Mouse (Mus musculus) gonadal fat pad, adult 2 months (tissue): Measurements from ENCODE around the gene Rapgef2. TPM values are rescaled to one million over a fixed set of nuclear protein-coding genes. Genes with fewer than 3 reads are reported as not detected.
"Not testable (repeated sequence)": the region's sequence is repeated elsewhere in the genome, so short reads cannot be mapped to it uniquely, and the experiment has no call there.

ENCODE experiments used
- DNase-seq: peaks from one replicate; pipeline ENCODE4 v3.0.0-alpha.2; 2012; ENCODE audit warnings: low read depth
- polyA plus RNA-seq: library from polyadenylated mRNA; depleted of rRNA; stranded (reverse); fragments of >200 nt; gene quantifications from 2 replicates; pipeline ENCODE4 v1.2.3, GENCODE M21; 2012

The Rapgef2 gene
- polyA plus RNA-seq, 1 experiment = 9.5 TPM

DNA sequence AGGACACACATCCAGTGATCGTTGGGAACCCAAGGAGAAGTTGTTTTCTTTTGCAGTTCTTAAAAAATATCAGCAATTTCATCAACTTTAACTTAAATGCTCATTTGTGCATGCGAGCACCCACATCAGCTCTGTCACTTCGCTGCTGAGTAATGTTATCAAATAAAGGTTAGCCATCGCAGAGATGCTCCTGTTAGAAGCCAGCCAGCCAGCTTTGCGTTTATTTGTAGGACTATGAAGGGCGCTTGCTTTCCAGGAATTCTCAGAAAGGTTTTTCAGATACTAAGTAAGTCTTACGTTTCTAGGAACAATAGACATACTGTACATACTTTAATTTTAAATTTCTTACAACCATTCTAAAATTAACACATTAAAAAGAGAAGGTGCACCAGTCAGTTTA lies 185.5 kb downstream of the Rapgef2 start:
- DNase-seq = no peak

DNA sequence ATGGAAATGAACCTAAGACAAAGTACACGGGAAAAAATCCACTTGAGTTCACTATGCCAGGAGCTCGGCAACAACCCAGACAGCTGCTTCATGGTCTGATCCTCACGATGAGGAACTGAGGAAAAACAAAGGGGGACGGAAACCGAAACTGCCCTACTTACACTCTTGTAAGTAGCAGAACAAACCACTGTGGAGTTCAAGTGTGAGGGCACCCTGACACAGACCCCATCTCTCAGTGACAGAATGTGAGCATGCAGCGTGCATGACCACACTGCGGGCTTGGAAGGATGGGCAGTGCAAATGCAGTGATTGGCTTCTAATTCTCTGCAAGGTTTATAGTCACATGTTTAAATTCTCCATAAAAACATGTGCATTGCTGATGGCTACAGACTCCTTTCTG lies 197.2 kb downstream of the Rapgef2 start:
- no peak for DNase-seq

DNA sequence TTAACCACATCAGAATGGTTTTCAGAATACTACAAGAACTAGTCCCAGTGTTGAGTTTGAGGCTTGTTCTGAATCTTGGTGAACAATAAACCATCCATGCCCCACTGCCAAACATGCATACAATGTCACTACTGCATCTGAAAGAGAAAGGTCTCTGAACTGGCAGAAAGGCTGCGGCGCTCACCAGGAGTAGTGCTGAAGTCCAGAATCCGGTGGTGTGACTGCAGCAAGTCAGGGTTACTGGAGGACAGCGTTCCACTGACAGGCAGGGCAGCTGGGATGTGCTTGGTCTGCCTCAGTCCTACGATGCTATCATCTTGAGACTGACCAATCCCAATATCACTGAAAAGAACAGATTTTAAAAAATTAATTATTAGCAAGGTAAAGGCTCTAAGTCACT lies 197.9 kb downstream of the Rapgef2 start:
- DNase-seq = no peak

DNA sequence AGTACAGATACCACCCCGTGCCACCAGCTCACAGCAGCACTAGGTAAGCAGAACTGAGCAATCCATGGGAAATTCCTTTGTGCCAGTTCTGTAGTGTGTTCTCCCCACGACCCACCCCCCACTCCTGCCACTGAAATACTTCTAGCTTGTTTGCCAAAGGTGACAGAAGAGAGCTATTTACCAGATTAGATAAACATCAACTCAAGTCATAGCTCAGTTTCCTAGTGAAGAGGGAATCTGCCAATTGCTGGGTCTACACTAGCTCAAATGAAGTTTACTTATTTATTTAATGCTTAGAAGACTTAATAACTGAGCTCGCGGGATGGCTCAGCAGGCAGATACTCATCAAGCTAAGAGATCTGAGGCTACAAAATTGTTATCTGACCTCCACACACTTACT lies 200.0 kb downstream of the Rapgef2 start:
- DNase-seq = no peak

GRCm38 (mm10) chr3:79083881-79084280 lies 202.4 kb downstream of the Rapgef2 start:
- no peak for DNase-seq

DNA sequence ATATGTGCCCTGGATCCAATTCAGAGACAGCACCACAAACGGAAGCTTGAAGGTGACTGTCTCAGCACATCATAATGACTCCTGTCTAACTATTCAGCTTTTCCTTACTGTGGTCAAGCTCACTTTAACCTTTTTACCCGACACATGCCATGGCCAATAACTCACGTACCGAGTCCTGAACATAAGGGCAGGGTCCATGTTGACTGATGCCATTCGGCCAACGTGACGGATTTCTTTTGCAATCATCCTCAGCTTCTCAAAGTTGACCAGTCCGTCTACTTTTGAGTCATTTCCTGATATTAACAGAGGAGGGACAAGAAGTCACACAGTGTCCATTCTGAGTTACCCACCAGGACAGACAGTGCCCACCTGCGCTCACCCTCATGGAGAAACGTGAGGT lies 203.3 kb downstream of the Rapgef2 start:
- DNase-seq = no peak

- DNase-seq = no peak
Observed at GRCm38 (mm10) chr3:79079076-79079475, 207.2 kb downstream of the Rapgef2 start.

DNA sequence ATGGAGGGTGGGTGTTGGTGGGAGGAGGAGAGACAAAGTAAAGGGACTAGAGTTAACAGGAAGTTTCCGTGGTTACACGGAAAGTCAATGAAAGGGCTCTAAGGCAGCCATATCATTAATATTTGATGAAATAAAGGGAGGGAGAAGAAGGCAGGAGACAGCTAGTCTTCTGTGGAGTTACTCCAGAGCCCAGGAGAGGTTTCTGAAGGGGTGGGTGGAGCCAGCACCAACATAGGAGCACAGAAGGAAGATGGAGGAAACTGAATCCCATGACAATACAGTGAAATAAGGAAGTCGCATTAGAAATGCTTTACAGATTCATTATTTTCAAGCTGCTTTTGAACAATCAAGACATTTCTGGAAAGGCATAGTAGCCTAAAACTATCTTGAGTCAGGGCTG lies 211.3 kb downstream of the Rapgef2 start:
- DNase-seq = no peak

DNA sequence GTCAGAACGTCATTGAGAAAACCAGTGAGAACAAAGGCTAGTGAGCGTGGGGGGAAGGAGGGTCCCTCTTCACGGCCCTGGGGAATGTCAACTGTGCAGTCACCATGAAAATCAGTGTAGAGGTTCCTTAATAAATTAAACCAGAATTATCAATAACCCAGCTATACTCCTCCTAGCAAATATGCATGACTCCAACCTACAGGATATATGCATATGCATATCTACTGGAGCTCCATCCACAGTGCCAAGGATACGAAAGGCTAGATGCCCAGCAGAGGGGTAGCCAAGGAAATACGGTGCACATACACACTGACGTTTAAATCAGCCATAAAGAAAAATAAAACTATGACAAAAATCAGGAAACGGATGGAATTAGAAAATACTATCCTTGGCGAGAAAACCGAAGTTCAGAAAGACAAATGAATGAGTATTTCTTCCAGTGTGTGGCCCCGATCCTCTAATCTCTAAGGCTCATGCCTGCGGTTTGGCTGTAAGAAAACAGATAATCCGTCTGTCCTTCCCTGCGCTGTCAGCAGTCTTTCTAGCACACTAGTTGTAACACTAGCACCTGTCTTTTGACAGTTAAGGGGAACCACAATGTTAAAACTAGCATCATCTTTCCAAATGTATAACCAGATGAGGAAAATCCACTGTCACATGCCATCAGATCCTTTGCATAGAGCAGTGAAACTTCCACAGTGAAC lies 212.6 kb downstream of the Rapgef2 start:
- no peak for DNase-seq

DNA sequence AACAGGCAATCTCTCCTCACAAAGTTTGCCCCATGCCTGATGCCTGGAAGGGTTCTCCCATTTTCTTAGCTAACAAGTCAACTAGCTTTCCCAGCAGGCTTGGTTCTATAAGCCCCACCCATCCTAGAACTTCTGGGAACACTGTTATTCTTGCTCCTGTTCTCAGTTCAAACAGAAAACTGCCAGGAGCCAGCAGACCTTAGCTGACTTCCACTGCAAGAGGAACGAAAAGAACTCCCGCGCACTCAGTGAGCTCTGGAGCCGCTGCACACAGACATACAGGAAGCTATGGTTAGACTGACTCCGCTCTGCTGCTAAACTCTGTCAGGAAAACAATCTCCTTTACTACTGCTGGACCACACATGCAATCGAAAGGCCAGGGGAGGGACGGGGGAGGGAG lies 214.8 kb downstream of the Rapgef2 start:
- peak; percentile 2 for DNase-seq

DNA sequence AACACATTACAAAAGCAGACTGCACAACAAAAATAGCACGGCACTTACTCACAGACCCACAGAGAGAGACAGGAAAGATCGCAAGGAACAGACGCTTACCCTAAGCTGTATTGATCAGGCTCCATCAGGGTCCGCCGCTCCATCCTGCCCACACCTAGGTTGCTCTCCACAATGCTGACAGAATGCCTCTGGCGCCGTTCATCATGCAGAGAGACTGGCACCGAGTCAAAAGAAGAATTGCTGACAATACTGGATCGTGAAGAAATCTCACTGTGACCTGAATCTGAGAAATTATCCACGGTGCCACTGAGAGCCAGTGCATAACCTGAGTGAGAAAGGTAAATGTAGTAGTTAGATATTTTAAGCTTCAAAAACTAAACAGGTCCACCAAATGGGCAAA lies 216.4 kb downstream of the Rapgef2 start:
- no peak for DNase-seq

- no peak for DNase-seq
Observed at GRCm38 (mm10) chr3:79068976-79069375, 217.3 kb downstream of the Rapgef2 start.

- DNase-seq = no peak
Observed at GRCm38 (mm10) chr3:79066455-79067055, 219.8 kb downstream of the Rapgef2 start.

- DNase-seq = no peak
Observed at GRCm38 (mm10) chr3:79064096-79064495, 222.2 kb downstream of the Rapgef2 start.

GRCm38 (mm10) chr3:79061426-79061825 lies 224.9 kb downstream of the Rapgef2 start:
- no peak for DNase-seq

- DNase-seq = not testable (repeated sequence)
Observed at GRCm38 (mm10) chr3:79058491-79058890, 227.8 kb downstream of the Rapgef2 start.

GRCm38 (mm10) chr3:79045251-79045650 lies 241.1 kb downstream of the Rapgef2 start:
- no peak for DNase-seq

DNA sequence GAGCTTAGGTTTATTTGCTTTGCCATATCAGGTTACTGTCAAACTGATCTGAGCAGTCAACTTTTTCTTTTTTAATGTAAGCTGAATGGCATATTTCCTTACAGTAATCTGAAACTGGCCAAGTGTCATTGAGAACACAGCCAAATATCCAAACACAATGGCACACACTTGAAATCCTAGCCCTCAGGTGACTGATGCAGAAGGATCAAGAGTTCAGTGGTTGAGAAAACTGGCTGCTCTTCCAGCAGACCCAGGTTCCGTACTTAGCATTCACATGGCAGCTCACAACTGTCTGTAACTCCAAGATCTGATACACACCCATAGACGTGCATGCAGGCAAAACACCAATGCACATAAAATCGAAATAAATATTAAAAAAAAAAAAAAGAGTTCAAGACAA lies 243.3 kb downstream of the Rapgef2 start:
- DNase-seq = no peak

DNA sequence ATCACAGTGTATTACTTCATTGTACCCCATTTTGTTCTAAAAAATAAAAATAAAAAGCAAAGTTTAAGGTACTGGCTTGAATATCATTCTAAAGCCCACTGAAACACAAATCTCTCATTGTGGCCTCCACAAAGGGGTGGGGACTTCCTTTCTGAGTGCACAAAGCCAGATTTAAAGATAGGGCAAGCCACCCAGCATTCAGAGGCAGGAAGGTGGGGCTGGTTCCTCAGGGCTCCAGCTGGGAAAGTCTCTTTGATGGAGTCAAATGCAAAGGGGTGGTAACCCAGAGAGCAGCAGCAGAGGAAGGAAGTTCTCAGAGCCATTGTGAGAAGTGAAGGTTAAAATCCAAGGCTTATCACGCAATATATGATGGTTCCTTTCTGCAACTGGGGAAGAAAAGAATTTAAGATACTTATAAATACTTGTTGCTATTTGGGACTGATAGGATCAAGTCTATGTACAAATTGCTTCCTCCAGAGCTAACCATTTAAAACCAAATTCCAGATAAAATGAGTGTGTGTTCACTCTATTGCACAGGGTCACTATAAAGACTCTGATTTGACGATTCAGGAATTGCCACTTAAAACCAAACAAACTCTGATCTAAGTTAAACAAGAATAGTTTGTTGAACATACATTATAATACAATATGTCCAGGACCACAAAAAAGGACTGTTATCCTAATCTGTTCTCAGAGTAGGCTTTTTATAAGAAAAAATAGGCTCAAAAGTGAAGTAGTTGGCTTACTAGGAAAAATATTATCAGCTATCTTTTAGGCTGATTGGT lies 246.5 kb downstream of the Rapgef2 start:
- no peak for DNase-seq

DNA sequence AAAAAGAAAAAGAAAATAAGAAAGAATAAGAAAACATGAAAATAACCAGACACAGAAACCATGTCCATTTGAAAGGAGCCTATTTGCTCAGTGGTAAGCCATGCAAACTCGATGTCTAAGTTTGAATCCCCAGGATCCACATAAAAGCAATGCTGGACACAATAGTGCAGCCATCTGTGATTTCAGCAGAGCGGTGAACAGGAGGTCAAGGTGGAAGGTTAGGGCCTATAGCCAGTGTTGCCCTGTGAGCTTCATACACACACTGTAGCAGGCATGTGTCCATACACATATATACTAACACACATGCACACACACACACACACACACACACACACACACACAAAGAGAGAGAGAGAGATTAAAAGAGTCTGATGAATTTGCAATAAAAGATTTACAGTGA lies 247.3 kb downstream of the Rapgef2 start:
- DNase-seq = no peak

DNA sequence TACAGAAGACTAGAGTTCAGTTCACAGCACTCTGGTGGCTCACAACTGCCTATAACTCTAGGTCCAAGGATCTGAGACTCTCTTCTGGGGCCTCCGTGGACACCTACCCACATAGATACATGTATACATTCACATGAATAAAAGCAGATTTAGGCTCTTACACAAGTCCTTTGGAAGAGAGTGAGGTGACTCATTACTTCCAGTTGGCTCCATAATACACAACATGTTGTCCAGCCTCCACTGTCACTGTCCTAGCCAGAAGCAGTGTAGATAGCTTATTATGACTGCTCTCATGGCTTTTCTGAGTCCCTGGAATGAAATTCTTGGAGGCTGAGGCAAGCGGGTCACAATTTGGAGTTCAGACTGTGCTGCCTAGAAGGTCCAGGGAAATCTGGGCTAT lies 251.9 kb downstream of the Rapgef2 start:
- no peak for DNase-seq

DNA sequence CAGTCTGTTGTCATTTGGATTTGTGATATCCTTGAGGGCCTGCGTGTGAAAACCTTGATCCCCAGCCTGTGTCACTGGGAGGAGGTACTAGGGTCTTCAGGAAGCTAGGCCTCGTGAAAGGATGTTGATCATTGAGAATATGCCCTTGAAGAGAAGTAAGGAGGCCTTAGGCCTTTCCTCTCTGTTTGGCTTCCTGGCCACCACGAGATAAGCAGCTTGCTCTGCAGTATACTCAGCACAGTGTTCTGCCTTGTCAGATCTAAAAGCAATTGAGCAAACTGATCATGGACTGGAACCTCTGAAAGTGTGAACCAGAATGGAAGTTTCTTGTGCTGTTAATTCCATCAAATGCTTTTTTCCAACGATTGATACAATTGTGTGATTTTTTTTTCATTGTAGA lies 255.5 kb downstream of the Rapgef2 start:
- DNase-seq = no peak
